Mouse (Mus musculus) lung, postnatal 25 days (tissue): Measurements from ENCODE around the gene Spata31d1d.
"Not testable (repeated sequence)": the region's sequence is repeated elsewhere in the genome, so short reads cannot be mapped to it uniquely, and the experiment has no call there.

Experiments
- DNase-seq: peaks from one replicate; pipeline ENCODE4 v3.0.0; 2022; ENCODE audit warnings: low spot score

Spata31d1d gene

DNA sequence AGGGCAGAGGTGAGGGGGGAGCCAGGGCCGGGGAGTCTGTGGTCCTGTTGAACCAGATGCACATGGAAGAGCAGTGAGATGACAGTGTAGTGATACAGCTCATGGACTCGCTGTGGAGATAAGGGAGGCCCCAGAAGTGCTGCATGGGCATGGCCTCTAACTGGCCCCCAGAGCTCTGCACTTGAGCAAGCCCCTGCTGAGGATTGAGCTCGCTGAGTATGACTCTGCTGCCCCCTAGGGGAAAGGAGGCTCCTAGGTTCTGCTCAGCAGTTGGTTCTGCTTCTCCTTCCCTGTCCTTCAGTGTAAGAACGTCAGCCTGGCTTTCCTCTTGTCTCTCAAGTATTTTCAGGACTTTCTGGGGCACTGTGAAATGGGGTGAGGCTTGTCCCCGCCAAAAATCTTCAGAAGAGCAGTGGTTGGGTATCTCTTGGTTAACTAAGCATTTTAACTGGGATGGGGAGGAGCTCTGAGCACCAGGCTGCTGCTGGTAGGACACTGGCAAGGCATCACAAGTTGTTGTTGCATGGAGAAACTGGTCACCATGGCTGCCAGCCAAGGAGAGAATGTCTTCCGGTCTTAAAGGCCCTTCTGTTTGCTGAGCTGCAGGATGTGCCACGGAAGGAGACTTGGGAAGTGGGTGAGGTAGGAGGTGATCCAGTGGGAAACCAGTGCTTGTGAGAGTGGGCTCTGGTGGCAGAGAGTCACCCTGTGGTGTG is 3.0 kb downstream of the Spata31d1d start:
- peak; percentile 85 for DNase-seq

DNA sequence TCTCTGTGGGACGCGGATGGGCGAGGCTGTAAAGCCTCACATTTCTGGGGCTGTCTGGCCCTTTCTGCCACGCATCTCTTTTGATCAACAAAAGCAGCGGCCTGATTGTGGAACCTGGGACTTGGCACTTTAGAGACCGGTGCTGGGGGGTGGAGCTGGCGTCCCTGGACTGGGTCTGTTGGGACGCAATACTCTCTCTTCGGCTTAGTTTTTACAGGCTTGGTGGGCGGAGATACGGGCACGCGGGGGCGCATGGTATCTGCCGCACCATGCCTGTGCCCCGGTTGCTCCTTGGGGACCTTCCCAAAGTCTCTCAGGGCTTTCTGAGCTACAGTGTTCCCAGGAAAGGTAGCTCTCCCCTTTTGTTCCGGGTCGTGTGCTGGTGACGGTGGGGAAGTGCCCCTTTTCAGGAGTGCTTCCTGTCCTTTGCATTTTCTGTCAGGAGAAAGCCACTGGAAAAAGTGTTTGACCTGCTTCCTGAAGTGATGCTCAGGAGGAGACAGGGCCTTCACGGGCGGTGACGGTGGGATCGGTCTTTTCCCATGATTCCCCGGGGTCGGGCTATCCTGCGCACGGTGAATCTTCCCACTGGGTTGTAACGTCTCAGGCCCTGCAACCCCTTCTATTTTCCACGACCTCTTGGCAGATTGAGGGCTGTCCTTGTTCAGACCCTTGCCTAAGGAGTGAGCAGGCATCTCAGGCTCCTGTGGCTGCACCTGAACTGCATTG is 5.2 kb downstream of the Spata31d1d start:
- no peak for DNase-seq

DNA sequence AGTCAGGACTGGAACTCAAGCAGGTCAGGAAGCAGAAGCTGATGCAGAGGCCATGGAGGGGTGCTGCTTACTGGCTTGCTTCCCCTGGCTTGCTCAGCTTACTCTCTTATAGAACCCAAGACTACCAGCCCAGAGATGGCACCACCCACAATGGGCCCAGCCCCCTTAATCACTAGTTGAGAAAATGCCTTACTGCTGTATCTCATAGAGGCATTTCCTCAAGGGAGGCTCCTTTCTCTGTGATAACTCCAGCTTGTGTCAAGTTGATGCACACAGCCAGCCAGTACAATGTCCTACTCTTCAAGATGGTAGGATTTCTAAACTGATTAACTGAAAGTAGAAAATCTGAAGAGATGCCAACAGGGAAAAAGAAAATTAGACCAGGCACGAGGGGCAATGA is 9.5 kb downstream of the Spata31d1d start:
- DNase-seq: not testable (repeated sequence)

DNA sequence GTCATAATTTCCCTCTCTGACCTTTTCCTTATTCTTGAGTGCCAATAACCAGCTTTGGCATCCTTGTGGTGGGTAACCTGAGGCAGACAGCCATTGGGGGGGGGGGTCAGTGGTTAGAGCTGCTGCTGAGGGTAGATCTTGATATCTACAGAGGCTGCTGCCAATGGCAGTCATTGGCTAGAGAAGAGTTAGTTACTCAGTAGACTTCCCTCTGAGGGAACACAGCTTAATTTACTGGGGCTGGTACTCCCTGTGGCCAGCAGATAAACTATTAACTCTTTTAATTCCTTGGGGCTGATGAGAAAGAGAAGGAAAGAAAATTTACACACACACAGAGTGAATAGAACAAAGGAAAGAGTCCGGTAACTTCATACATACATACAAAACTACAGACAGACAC is 12.1 kb downstream of the Spata31d1d start:
- DNase-seq: no peak

DNA sequence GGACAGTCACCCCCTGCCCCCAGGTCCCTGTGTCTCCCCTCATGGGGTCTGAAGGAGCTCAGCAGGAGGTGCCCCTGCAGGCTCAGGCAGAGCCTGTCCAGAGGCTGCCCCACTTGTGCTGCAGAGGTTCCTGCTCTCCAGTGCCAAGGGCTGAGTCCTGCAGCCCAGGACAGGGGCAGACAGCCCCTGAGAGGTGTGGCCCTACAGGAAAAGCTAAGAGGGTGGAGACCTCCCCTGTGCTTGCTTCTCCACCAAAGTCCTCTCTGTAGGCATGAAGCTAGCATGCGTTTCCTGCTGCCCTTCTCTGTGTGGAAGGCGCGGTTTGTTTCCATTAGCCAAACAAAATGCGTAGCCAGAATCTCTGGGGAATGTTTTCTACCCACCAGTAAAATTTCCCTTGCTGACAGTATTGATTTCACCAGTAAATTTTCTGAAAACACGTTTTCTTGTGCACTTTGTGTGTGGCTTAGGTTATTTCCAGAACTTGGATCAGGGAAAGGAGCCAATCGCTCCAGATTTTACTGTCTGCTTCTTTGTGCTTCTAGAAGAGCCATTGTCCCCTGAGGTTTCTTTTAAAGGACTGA is 12.6 kb downstream of the Spata31d1d start:
- DNase-seq: peak; percentile 42

DNA sequence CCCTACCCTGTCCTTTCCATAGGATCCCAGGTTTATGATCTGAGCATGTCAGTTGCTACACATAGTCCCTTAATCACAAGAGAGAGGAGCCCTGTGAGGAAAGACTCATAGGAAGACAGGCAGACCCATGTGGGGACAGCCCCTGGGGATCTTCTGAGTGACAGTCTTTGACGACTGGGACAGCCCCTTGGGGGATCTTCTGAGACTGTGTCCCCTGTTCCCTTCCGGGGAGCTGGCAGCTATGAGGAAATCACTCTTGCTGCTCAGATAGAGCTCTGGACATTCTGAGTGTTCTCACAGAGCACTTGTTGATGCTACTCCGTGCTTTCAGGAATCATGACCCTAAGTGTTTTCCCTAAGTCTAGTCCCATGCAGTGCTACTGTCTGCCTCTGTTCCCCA is 17.8 kb downstream of the Spata31d1d start:
- DNase-seq: no peak

- DNase-seq: not testable (repeated sequence)
These were observed 19.6 kb downstream of the Spata31d1d start, which contains the start of gene Spata31d1b for GRCm38 (mm10) chr13:59711984-59712383. TSS of gene Spata31d1b (plus strand) at chr13:59712284.

- DNase-seq: no peak
These were observed 21.3 kb downstream of the Spata31d1d start, which contains the start of gene Spata31d1a for GRCm38 (mm10) chr13:59710230-59710629. TSS of gene Spata31d1a (minus strand) at chr13:59710330.

GRCm38 (mm10) chr13:59704562-59704961 is 27.0 kb downstream of the Spata31d1d start:
- DNase-seq: peak; percentile 48

- no peak for DNase-seq
These were observed 28.0 kb downstream of the Spata31d1d start for GRCm38 (mm10) chr13:59703514-59703913.

GRCm38 (mm10) chr13:59700137-59700536 is 31.4 kb downstream of the Spata31d1d start:
- DNase-seq: not testable (repeated sequence)

DNA sequence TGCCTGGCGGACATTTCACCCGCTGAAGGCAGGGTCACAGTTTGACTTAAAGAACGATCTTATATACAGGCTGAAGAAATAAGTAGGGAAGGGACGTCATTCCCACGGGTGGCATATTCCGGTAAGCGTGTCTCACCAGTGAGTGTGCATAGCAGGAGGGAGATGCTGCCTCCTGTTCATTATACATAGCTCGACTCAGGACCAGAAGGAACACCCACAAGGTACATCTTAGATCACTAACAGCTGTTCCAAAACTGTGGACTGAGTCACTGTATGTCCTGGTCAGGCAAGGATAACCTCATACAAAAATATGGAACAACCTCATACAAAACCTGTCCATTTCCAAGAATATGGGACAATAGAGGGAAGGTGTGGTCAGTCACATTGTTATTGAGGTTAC is 32.4 kb downstream of the Spata31d1d start:
- no peak for DNase-seq

DNA sequence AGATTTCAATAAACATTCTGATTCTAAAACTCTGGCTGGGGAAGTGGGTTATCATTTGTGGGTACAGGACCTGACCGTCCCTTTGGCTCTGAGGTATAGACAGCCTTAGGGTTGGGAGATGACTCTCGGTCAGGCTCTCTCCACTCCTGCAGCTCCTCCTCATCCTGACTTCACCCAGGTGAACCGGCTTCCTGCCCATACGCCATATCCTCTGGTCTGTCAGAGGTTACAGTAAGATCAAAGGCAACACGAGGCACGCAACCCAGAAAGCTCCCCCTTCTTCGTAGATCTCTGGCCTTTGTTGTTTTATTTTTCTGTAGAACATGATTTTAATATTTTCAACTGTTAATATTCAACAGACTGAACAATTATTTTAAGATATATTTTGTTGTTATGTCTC is 35.8 kb downstream of the Spata31d1d start:
- DNase-seq: no peak

DNA sequence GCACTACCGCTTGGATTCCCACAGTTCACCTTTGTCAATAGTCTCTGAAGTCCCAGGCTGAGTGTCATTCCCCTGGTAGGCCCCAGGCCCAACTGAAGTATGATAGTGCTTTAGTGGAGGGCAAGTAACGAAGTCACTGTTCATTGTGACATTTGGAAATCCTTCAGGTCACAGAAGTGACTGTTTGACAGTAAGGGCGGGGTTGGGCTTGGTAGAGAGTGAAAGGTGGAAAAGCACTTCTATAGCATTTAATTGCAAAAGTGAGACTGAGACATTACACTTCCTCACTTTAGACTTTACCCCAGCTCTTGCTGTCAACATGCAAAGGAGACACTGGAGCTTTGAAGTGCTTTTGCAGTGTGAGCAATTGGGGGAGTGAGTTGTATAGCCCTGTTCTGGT is 37.5 kb downstream of the Spata31d1d start, which contains the start of gene 4921517D22Rik:
Gene 4921517D22Rik, minus strand, starts transcription at position 101 of the 400 bp plus-strand sequence.
- DNase-seq: no peak

- no peak for DNase-seq
These were observed 40.1 kb downstream of the Spata31d1d start for GRCm38 (mm10) chr13:59691478-59691877.

DNA sequence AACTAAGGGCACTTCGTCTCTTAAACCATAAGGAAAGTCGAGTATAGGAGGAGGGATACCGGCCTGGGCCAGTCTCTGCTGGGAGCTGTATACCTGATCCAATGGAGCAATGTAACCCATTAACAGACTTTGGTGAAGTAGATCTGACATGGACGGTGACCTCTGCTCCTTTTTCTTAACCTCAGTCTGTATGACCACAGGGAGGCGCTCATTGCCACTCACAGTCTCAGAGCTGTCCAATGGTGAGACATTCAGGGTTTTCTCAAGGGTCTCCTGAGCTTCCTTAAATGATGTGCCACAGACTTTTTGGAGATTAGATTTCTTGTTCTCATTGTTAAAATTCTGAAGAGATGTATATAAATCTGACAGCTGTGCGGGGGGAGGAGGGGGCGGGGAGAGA is 41.0 kb downstream of the Spata31d1d start:
- DNase-seq: no peak

DNA sequence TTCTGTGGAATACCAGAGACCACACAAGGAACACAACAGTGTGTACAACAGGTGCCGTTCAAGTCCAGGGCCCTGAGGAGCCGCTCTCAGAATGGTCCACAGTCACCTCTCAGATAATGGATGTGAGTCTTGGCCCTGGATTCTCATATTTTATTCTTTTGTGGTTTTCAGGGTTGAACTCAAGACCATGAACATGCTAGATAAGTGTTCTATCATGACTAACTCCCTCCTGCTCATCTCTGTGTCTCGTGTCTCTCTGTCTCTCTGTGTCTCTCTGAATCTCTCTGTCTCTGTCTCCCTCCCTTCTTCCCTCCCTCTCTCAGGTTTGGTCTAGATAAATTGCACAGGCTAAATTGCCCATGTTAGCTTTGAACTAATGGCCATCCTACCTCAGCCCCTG is 41.7 kb downstream of the Spata31d1d start:
- no peak for DNase-seq

DNA sequence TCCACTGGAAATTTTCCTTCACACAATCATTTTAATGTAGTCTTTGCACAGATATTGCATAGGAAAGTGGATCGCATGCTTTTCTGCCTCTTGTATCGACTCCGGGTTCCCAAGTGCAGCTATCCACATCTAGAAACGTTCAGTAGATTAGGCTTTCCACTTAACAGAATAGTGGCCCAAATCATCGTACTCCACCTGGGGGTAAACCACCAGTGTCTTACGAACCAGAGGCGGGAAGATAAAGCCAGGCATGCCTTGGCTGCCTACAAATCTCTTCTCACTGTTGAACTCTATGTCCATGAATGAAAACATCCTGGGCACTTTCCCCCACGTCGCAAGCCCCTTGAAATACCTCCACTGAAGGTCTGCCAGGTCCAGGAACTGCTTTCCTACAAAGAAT is 42.2 kb downstream of the Spata31d1d start:
- no peak for DNase-seq

GRCm38 (mm10) chr13:59688338-59688770 is 43.2 kb downstream of the Spata31d1d start:
- no peak for DNase-seq

GRCm38 (mm10) chr13:59685236-59685635 is 46.3 kb downstream of the Spata31d1d start:
- DNase-seq: no peak

- DNase-seq: no peak
These were observed 48.9 kb downstream of the Spata31d1d start for GRCm38 (mm10) chr13:59682629-59683028.

DNA sequence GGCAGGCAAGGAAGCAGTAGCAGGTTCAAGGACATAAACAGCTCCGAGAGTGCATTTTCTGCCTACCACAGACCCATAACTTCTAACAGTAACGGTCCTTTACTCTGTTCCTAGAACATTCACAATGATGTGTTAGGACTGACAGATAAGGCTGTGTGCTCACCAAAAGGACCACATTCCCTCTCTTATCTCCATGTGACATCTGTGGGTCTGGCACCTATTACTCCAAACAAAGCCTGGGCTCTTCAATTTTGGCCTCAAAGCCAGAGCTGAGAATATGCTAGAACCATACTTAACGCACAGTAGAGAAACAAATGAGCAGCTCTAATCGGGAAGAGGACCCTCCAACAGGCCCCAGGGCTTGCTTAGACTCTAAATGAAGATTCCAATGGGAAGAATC is 51.6 kb downstream of the Spata31d1d start:
- DNase-seq: no peak

GRCm38 (mm10) chr13:59679306-59679705 is 52.2 kb downstream of the Spata31d1d start:
- no peak for DNase-seq
